Mouse (Mus musculus) spleen, postnatal 36 days (tissue): ENCODE measurements around the gene Eif5a.
"Not testable (repeated sequence)": the region's sequence is repeated elsewhere in the genome, so short reads cannot be mapped to it uniquely, and the experiment has no call there.

Experiments used
- DNase-seq, 2 experiments: peaks; one replicate each; pipeline ENCODE4 v3.0.0; 2022; ENCODE audit warnings: low spot score in 2 of 2, mixed read lengths in 1 of 2

Eif5a gene

GRCm38 (mm10) chr11:69945997-69946891 is 24.5 kb upstream of the Eif5a start:
- DNase-seq: peak in 1 of 2 experiments; percentile 49

- DNase-seq: no peak
These were observed 23.5 kb upstream of the Eif5a start for GRCm38 (mm10) chr11:69945216-69945615.

- DNase-seq: no peak
These were observed 19.2 kb upstream of the Eif5a start for GRCm38 (mm10) chr11:69940962-69941361.

GRCm38 (mm10) chr11:69939731-69940130 is 18.0 kb upstream of the Eif5a start:
- no peak for DNase-seq

GRCm38 (mm10) chr11:69939181-69939580 is 17.4 kb upstream of the Eif5a start:
- DNase-seq: no peak

GRCm38 (mm10) chr11:69938401-69938979 is 16.7 kb upstream of the Eif5a start:
- DNase-seq: no peak

- no peak for DNase-seq
These were observed 16.1 kb upstream of the Eif5a start for GRCm38 (mm10) chr11:69937834-69938233.

GRCm38 (mm10) chr11:69937385-69937784 is 15.6 kb upstream of the Eif5a start:
- no peak for DNase-seq

- no peak for DNase-seq
These were observed 15.1 kb upstream of the Eif5a start for GRCm38 (mm10) chr11:69936714-69937347.

- DNase-seq: no peak
These were observed 14.4 kb upstream of the Eif5a start for GRCm38 (mm10) chr11:69936156-69936555.

GRCm38 (mm10) chr11:69935137-69935879 is 13.6 kb upstream of the Eif5a start, which contains the start of gene Ybx2:
Gene Ybx2, plus strand, starts transcription at chr11:69935796.
- DNase-seq: peak; percentile 82 to 87

- no peak for DNase-seq
These were observed 12.9 kb upstream of the Eif5a start for GRCm38 (mm10) chr11:69934681-69935080.

- peak; percentile 79 to 90 for DNase-seq
These were observed 12.4 kb upstream of the Eif5a start for GRCm38 (mm10) chr11:69934169-69934568.

- no peak for DNase-seq
These were observed 11.3 kb upstream of the Eif5a start for GRCm38 (mm10) chr11:69933066-69933465.

- DNase-seq: no peak
These were observed 10.5 kb upstream of the Eif5a start for GRCm38 (mm10) chr11:69932254-69932653.

- DNase-seq: no peak
These were observed 10.0 kb upstream of the Eif5a start for GRCm38 (mm10) chr11:69931769-69932168.

GRCm38 (mm10) chr11:69930967-69931537 is 9.3 kb upstream of the Eif5a start:
- DNase-seq: peak; percentile 59 to 67

GRCm38 (mm10) chr11:69930176-69930575 is 8.4 kb upstream of the Eif5a start:
- not testable (repeated sequence) for DNase-seq

- no peak for DNase-seq
These were observed 8.0 kb upstream of the Eif5a start for GRCm38 (mm10) chr11:69929712-69930111.

- DNase-seq: no peak
These were observed 5.7 kb upstream of the Eif5a start for GRCm38 (mm10) chr11:69927501-69927900.

- DNase-seq: no peak
These were observed 1.0 kb upstream of the Eif5a start for GRCm38 (mm10) chr11:69922796-69923195.
